Mouse (Mus musculus): Measurements from ENCODE around the gene Srebf1. TPM values are rescaled to one million over a fixed set of nuclear protein-coding genes. Genes with fewer than 3 reads are reported as not detected.

The Srebf1 gene
- polyA plus RNA-seq, 1 experiment from 2014 or later: 81.5 TPM

DNA sequence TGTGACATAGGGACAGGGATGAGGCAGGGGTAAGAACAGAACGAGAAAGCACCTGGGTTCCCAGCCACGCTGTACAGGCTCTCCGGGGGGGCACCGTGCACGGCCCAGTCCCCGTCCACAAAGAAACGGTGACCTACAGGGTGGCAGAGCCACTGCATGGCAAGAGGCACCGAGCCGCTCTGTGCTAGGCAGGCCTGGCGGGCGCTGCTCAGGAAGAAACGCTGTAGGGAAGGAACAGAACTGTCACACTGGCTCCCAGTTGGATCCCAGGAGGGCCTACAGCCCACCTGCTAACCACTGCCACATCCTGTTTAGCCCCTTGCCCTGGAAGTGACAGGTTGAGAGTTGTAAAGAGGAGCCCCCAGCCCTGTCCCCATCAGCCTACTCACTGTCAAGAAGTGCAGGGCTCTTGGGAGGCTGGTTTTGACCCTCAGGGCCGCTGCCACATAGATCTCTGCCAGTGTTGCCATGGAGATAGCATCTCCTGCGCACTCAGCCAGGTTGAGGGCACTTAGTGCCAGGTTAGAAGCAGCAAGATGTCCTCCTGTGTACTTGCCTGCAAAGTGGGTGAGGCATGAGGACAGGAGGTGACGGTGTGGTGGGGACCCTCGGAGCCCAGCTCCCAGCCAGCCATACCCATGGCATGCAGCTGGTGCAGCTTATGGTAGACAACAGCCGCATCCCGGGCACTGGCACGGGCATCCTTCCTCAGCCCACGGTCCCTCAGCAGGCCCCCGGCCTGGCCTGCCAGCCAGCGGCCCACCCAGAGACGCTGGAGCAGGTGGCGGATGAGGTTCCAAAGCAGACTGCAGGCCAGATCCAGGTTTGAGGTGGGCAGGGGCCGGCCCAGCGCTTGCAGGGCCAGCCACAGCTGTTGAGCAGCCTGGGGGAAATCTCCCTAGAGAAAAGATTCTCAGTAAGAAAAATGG lies 19.4 kb downstream of the Srebf1 start:
- Histone ChIP-seq H3K9me3 (no peaks in the 10 kb centered on the region), H3K4me1 (peaks cover 25% of the 10 kb centered on the region), H3K4me2 (no peak overlapping the region), H3K27ac (no peak overlapping the region), H3K36me3 (peaks cover 72% of the 10 kb centered on the region), H3K27me3 (replicated peaks) (no peaks in the 10 kb centered on the region), H3K9ac (no peak overlapping the region), H3K4me3 (replicated peaks) (no peak overlapping the region)
- 91% methylated on average over 26 of the region's 26 CpGs for WGBS
- no peak for ATAC-seq (ENCODE audit: insufficient read depth, low FRiP score, low read depth)

DNA sequence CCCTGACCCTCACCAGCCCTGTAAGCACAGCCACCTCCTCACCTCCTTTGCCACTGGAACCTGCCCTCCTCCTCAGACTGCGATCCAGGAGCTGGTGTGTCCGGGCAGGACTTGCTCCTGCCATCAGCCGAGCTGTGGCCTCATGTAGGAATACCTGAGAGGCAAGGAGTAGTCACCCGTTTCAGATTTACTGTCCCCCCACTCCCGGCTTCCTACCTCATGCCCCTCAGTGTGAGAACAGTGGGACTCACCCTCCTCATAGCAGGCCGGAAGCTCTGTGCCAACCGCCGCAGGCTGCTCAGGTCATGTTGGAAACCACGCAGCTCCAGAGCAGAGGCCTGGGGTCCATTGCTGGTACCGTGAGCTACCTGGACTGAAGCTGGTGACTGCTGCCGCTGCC lies 22.0 kb downstream of the Srebf1 start:
- Histone ChIP-seq H3K27me3 (replicated peaks) (no peaks in the 10 kb centered on the region), H3K9me3 (no peaks in the 10 kb centered on the region), H3K4me1 (peaks cover 7% of the 10 kb centered on the region), H3K4me2 (no peak overlapping the region), H3K27ac (0 out of 2 replicates have a peak overlapping the region, but pooled peaks have one; percentile 26), H3K9ac (no peak overlapping the region), H3K4me3 (replicated peaks) (no peak overlapping the region), H3K36me3 (peaks cover 71% of the 10 kb centered on the region)
- ATAC-seq (ENCODE audit: insufficient read depth, low FRiP score, low read depth): no peak
- WGBS: 83% methylated on average over 11 of the region's 11 CpGs

- Histone ChIP-seq H3K4me2 (no peak overlapping the region), H3K36me3 (peaks cover 71% of the 10 kb centered on the region), H3K27ac (peak overlapping the region; percentile 26; the same call in 1 of the 2 replicates), H3K9me3 (no peaks in the 10 kb centered on the region), H3K27me3 (replicated peaks) (no peaks in the 10 kb centered on the region), H3K9ac (no peak overlapping the region), H3K4me3 (replicated peaks) (no peak overlapping the region), H3K4me1 (peaks cover 7% of the 10 kb centered on the region; the same call in 1 of the 2 replicates)
- 21% methylated on average over 18 of the region's 18 CpGs for WGBS
- peak; percentile 29; the same call in 1 of the 2 replicates for ATAC-seq (ENCODE audit: insufficient read depth, low FRiP score, low read depth)
Measured at GRCm38 (mm10) chr11:60199702-60200184, 22.6 kb downstream of the Srebf1 start.

DNA sequence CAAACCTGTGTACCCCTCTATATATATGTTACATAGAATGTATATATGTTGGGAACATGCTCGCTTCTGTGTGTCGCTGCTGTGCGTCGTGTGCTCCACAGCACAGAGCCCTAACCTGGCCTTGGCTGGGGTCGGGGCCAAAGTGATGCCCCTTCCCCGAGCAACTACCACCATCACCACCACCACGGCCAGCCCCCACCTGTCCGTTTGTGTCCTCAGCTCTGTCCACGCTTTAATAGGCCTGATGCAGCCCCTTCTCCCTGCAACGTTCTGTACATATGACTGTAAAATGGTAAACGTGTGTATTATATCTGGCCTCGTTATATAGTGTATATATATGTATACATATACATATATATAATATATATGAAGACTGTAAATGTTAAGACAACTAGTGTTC lies 23.7 kb downstream of the Srebf1 start:
- no peak for ATAC-seq (ENCODE audit: insufficient read depth, low FRiP score, low read depth)
- Histone ChIP-seq H3K4me3 (replicated peaks) (no peak overlapping the region), H3K9me3 (no peaks in the 10 kb centered on the region), H3K4me1 (peaks cover 7% of the 10 kb centered on the region; the same call in 1 of the 2 replicates), H3K9ac (no peak overlapping the region), H3K36me3 (peaks cover 71% of the 10 kb centered on the region), H3K4me2 (no peak overlapping the region), H3K27me3 (replicated peaks) (no peaks in the 10 kb centered on the region), H3K27ac (no peak overlapping the region)
- WGBS: 81% methylated on average over 12 of the region's 12 CpGs

GRCm38 (mm10) chr11:60197998-60198619 lies 24.3 kb downstream of the Srebf1 start:
- Histone ChIP-seq H3K36me3 (peaks cover 68% of the 10 kb centered on the region), H3K4me1 (peaks cover 7% of the 10 kb centered on the region; the same call in 1 of the 2 replicates), H3K9me3 (no peaks in the 10 kb centered on the region), H3K9ac (no peak overlapping the region), H3K27me3 (replicated peaks) (no peaks in the 10 kb centered on the region), H3K4me2 (no peak overlapping the region), H3K27ac (no peak overlapping the region), H3K4me3 (replicated peaks) (no peak overlapping the region)
- 80% methylated on average over 24 of the region's 24 CpGs for WGBS
- no peak for ATAC-seq (ENCODE audit: insufficient read depth, low FRiP score, low read depth)

DNA sequence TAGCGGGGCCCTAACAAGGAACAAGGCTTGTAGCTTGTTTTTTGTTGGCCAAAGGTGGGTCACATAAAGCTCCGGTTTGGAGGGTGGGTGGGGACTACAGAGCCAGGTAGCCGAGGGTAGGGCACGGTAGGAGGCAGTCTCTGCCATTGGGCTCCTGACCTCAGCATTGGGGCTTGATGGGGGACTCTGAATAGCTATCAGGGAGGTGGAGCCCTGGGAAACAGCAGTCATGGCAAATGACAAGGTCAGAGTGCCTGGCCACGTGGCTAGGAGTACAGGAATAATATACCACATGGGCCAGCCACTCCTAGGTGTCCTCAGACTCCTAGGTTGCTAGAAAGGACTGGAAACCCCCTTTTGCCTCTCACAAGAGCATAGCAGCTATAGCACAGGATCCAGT lies 26.0 kb downstream of the Srebf1 start:
- no peak overlapping the region for H3K9ac ChIP-seq
- no peak overlapping the region for H3K4me3 ChIP-seq (replicated peaks)
- no peaks in the 10 kb centered on the region for H3K27me3 ChIP-seq (replicated peaks)
- H3K9me3 ChIP-seq: no peaks in the 10 kb centered on the region
- ATAC-seq (ENCODE audit: insufficient read depth, low FRiP score, low read depth): 0 out of 2 replicates have a peak, but pooled peaks have one; percentile 11
- H3K4me2 ChIP-seq: no peak overlapping the region
- WGBS: 69% methylated on average over 5 of the region's 5 CpGs
- H3K4me1 ChIP-seq: peaks cover 7% of the 10 kb centered on the region; the same call in 1 of the 2 replicates
- H3K36me3 ChIP-seq: peaks cover 62% of the 10 kb centered on the region
- no peak overlapping the region for H3K27ac ChIP-seq

DNA sequence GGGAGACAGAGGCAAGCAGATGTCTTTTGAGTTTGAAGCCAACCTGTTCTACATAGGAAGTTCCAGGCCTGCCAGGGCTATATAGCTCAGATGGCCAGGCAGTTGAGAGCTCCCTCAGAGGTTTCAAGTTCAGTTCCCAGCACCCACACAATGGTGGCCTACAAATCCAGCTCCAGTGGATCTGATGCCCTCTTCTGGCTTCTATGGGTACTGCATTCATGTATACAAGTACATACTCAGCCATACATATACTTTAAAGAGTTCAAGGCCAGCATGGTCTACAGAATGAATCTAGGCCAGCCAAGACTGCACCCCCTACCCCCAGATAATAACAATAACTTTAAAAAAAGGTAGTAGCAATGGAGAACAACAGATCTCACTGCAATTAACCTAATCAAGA lies 27.3 kb downstream of the Srebf1 start:
- H3K36me3 ChIP-seq: peaks cover 64% of the 10 kb centered on the region
- H3K4me1 ChIP-seq: peaks cover 4% of the 10 kb centered on the region; the same call in 1 of the 2 replicates
- no peak overlapping the region for H3K9ac ChIP-seq
- no peaks in the 10 kb centered on the region for H3K9me3 ChIP-seq
- no peaks in the 10 kb centered on the region for H3K27me3 ChIP-seq (replicated peaks)
- no peak overlapping the region for H3K4me2 ChIP-seq
- no peak for ATAC-seq (ENCODE audit: insufficient read depth, low FRiP score, low read depth)
- no peak overlapping the region for H3K27ac ChIP-seq
- no peak overlapping the region for H3K4me3 ChIP-seq (replicated peaks)

- no peak overlapping the region for H3K4me2 ChIP-seq
- no peak for ATAC-seq (ENCODE audit: insufficient read depth, low FRiP score, low read depth)
- no peak overlapping the region for H3K4me3 ChIP-seq (replicated peaks)
- H3K9me3 ChIP-seq: no peaks in the 10 kb centered on the region
- H3K36me3 ChIP-seq: peaks cover 68% of the 10 kb centered on the region
- H3K9ac ChIP-seq: no peak overlapping the region
- H3K27me3 ChIP-seq (replicated peaks): no peaks in the 10 kb centered on the region
- WGBS: 84% methylated on average over 4 of the region's 4 CpGs
- H3K27ac ChIP-seq: no peak overlapping the region
- H3K4me1 ChIP-seq: no peaks in the 10 kb centered on the region; the same call in 1 of the 2 replicates
Measured at GRCm38 (mm10) chr11:60193556-60193955, 28.8 kb downstream of the Srebf1 start.

DNA sequence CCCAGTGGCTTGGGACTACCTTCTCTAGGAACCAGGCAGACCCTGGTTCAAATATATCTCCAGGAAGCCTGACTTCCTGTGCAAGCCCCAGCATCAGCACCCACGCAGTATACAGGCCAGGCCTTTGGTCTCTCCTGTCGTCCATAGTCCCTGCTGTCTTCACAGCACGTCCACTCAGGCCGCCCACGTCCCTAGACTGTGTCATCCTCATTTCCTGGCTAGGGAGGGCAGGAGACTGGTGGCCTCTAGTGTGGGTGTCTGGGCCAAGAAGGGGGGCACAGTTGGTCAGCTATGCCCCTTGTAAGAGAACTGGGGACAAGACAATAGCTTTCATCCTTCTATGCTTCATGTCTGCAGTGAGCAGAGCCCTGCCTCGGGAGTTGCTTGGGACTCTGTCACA lies 29.8 kb downstream of the Srebf1 start:
- WGBS: 75% methylated on average over 6 of the region's 6 CpGs
- H3K36me3 ChIP-seq: peaks cover 69% of the 10 kb centered on the region
- H3K9ac ChIP-seq: no peak overlapping the region
- no peaks in the 10 kb centered on the region for H3K9me3 ChIP-seq
- H3K27ac ChIP-seq: no peak overlapping the region
- no peaks in the 10 kb centered on the region for H3K27me3 ChIP-seq (replicated peaks)
- no peak overlapping the region for H3K4me3 ChIP-seq (replicated peaks)
- no peaks in the 10 kb centered on the region; the same call in 1 of the 2 replicates for H3K4me1 ChIP-seq
- no peak for ATAC-seq (ENCODE audit: insufficient read depth, low FRiP score, low read depth)
- H3K4me2 ChIP-seq: no peak overlapping the region

DNA sequence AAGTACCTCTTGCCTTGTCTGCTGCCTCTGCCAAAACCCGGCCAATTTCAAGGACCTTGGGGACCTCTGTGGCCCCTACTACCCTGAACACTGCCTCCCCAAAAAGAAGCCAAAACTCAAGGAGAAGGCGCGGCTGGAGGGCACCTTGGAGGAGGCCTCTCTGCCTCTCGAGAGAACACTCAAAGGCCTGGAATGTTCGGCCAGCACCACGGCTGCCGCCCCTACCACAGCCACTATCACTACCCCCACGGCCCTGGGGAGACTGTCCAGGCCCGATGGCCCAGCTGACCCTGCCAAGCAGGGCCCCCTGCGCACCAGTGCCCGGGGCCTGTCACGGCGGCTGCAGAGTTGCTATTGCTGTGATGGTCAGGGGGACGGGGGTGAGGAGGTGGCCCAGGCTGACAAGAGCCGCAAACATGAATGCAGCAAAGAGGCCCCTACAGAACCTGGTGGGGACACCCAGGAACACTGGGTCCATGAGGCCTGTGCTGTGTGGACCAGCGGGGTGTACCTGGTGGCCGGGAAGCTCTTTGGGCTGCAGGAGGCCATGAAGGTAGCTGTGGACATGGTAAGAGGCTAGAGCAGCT lies 32.2 kb downstream of the Srebf1 start:
- Histone ChIP-seq H3K4me2 (no peak overlapping the region), H3K4me1 (peaks cover 12% of the 10 kb centered on the region), H3K36me3 (peaks cover 84% of the 10 kb centered on the region), H3K9me3 (no peaks in the 10 kb centered on the region), H3K27me3 (replicated peaks) (no peaks in the 10 kb centered on the region), H3K9ac (no peak overlapping the region), H3K4me3 (replicated peaks) (no peak overlapping the region), H3K27ac (peak overlapping the region; percentile 46; the same call in 1 of the 2 replicates)
- ATAC-seq (ENCODE audit: insufficient read depth, low FRiP score, low read depth): no peak
- WGBS: 87% methylated on average over 17 of the region's 17 CpGs

DNA sequence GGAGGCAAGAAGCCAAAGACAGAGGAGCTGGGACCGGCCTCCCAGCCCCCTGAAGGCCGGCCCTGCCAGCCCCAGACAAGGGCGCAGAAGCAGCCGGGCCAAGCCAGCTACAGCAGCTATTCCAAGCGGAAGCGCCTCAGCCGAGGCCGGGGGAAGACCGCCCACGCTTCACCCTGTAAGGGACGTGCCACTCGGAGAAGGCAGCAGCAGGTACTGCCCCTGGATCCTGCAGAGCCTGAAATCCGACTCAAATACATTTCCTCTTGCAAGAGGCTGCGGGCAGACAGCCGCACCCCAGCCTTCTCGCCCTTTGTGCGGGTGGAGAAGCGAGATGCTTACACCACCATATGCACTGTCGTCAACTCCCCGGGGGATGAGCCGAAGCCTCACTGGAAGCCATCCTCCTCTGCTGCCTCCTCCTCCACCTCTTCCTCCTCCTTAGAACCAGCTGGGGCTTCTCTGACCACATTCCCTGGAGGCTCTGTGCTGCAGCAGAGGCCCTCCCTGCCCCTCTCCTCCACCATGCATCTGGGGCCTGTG lies 32.8 kb downstream of the Srebf1 start:
- 0 out of 2 replicates have a peak, but pooled peaks have one; percentile 2 for ATAC-seq (ENCODE audit: insufficient read depth, low FRiP score, low read depth)
- Histone ChIP-seq H3K4me2 (no peak overlapping the region), H3K27me3 (replicated peaks) (no peaks in the 10 kb centered on the region), H3K27ac (0 out of 2 replicates have a peak overlapping the region, but pooled peaks have one; percentile 46), H3K9ac (no peak overlapping the region), H3K9me3 (no peaks in the 10 kb centered on the region), H3K4me1 (peaks cover 18% of the 10 kb centered on the region), H3K36me3 (peaks cover 78% of the 10 kb centered on the region), H3K4me3 (replicated peaks) (no peak overlapping the region)
- WGBS: 76% methylated on average over 21 of the region's 21 CpGs

Measured in stomach, embryonic 15.5 days (tissue).